Mouse (Mus musculus) limb, embryonic 14.5 days (tissue): ENCODE measurements at regions not wholly inside any gene's neighbourhood (a gene's known extent, or its start where the extent isn't known, plus 50 kb on each side); places are given as distances from the start of the nearest gene placed in this dataset.

Experiments used
- ATAC-seq: fragments of 200-750 bp; cut with Nextera tagmentation; 2 replicates; pipeline ENCODE4 v1.8.0; 2017; ENCODE audit warnings: low read depth, moderate number of reproducible peaks, moderate TSS enrichment; ENCODE audit not compliant: low FRiP score
- DNase-seq: peaks from one replicate; pipeline ENCODE4 v3.0.0-alpha.2; 2015; ENCODE audit warnings: low spot score
- H3K27ac ChIP-seq: fragments of 300-500 bp; sonication (generic); replicated peaks from 2 replicates; pipeline ENCODE4 v1.5.1; 2014; ENCODE audit warnings: low read depth, mild to moderate bottlenecking, low read length, moderate library complexity, mixed read lengths
- H3K27me3 ChIP-seq: fragments of 300-500 bp; sonication (generic); 2 replicates; pipeline ENCODE4 v1.6.1; 2014; ENCODE audit warnings: low read length, mixed read lengths; ENCODE audit not compliant: control insufficient read depth, insufficient read depth
- H3K36me3 ChIP-seq: fragments of 300-500 bp; sonication (generic); 2 replicates; pipeline ENCODE4 v1.6.1; 2014; ENCODE audit warnings: mild to moderate bottlenecking, low read length, moderate library complexity, mixed read lengths; ENCODE audit not compliant: control insufficient read depth, insufficient read depth
- H3K4me1 ChIP-seq: fragments of 300-500 bp; sonication (generic); 2 replicates; pipeline ENCODE4 v1.6.1; 2014; ENCODE audit warnings: antibody characterized with exemption, low read length, mixed read lengths; ENCODE audit not compliant: control insufficient read depth, insufficient read depth
- H3K4me2 ChIP-seq: fragments of 300-500 bp; sonication (generic); replicated peaks from 2 replicates; pipeline ENCODE4 v1.6.1; 2014; ENCODE audit warnings: low read depth, mild to moderate bottlenecking, low read length, moderate library complexity; ENCODE audit not compliant: severe bottlenecking
- H3K4me3 ChIP-seq: fragments of 300-500 bp; sonication (generic); replicated peaks from 2 replicates; pipeline ENCODE4 v1.5.1; 2014; ENCODE audit warnings: low read length
- H3K9ac ChIP-seq: fragments of 300-500 bp; sonication (generic); 2 replicates; pipeline ENCODE4 v1.6.1; 2014; ENCODE audit warnings: mild to moderate bottlenecking, low read depth, low read length, moderate library complexity; ENCODE audit not compliant: severe bottlenecking
- H3K9me3 ChIP-seq: fragments of 300-500 bp; sonication (generic); 2 replicates; pipeline ENCODE4 v1.6.1; 2016; ENCODE audit warnings: low read length; ENCODE audit not compliant: control insufficient read depth
- POLR2A ChIP-seq: fragments of 200-500 bp; IDR thresholded peaks from 2 replicates; pipeline ENCODE4 v1.8.0; 2012; ENCODE audit warnings: inconsistent platforms, mild to moderate bottlenecking, moderate library complexity, borderline replicate concordance; ENCODE audit not compliant: insufficient read depth, insufficient read length; ENCODE audit errors: extremely low read depth
- WGBS: fragments of 180-500 bp; shearing (Covaris S2); extraction: QIAGEN DNeasy Blood & Tissue Kit; methylation state at CpG from one replicate; pipeline ENCODE4 v1.1.7; 2014; 5-methylcytosine and 5-hydroxymethylcytosine counted together

DNA sequence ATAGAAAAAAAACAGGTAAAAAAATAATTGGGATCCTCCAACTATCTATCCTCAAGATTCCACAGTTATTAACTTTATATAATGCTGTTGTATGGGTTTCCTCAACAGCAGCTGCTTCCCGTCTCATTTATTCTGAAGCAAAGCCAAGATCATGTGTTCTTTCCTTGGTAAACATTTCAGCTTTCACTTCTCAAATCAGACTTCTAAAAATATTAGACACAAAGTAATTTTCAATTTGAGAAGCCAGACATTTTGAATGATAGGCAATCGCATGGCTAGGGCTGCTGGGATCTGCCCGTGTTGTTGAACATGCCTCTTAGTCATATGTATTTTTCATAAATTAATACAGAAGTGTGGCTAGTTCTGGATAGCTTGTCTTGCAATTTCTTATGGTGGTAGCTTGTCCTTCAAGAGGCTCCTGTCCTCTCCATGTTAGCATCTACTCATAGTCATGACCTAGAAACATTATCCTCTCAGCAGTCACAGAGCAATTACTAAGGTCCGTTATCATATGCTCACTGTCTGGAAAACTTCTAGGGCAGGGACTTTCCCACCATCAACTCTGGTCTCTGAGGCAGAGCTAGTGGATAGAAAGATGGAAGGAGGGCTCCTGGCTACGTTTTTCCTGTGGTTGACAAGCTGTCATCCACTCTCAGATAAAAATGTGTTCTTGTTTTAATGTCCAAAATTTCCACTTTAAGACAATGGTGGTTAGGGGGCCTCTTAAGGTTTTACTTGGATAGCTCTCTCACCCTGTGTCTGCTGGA, 274.6 kb upstream of the Nmur2 start:
- H3K9me3 ChIP-seq, result no peaks in the 10 kb centered on the region
- TF ChIP-seq POLR2A, result no peak
- H3K27me3 ChIP-seq, result no peaks in the 10 kb centered on the region
- DNase-seq (no peak), ATAC-seq (no peak)
- H3K4me2 ChIP-seq, result no peak overlapping the region
- no peaks in the 10 kb centered on the region for H3K36me3 ChIP-seq
- H3K27ac ChIP-seq, result no peak overlapping the region
- no peaks in the 10 kb centered on the region for H3K4me1 ChIP-seq
- no peak overlapping the region for H3K9ac ChIP-seq
- 79% methylated on average over 5 of the region's 5 CpGs for WGBS
- no peak overlapping the region for H3K4me3 ChIP-seq

DNA sequence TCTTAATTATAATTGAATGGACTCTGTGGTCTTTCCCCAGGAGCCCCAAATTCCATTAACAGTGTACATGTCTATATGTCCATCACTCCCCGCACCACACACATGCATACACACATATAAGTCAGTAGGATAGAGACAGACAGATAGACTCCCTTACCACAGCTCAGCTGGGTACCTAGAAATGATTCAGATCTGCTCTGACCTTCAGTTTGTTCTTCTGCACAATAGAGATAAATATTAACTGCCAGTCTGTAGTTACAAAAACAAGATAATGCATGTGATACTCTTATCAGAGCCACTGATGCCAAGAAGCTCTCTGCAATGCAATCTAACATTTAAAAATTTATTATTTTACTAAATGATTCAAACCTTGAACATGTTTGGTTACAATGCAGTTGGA, 268.7 kb upstream of the Nmur2 start:
- no peak for TF ChIP-seq POLR2A
- Histone ChIP-seq H3K27ac (no peak overlapping the region), H3K4me3 (no peak overlapping the region), H3K36me3 (no peaks in the 10 kb centered on the region), H3K9me3 (no peaks in the 10 kb centered on the region), H3K4me2 (no peak overlapping the region), H3K27me3 (no peaks in the 10 kb centered on the region), H3K4me1 (no peaks in the 10 kb centered on the region), H3K9ac (no peak overlapping the region)
- ATAC-seq, result no peak
- no peak for DNase-seq
- 90% methylated on average over 1 of the region's 1 CpGs for WGBS

DNA sequence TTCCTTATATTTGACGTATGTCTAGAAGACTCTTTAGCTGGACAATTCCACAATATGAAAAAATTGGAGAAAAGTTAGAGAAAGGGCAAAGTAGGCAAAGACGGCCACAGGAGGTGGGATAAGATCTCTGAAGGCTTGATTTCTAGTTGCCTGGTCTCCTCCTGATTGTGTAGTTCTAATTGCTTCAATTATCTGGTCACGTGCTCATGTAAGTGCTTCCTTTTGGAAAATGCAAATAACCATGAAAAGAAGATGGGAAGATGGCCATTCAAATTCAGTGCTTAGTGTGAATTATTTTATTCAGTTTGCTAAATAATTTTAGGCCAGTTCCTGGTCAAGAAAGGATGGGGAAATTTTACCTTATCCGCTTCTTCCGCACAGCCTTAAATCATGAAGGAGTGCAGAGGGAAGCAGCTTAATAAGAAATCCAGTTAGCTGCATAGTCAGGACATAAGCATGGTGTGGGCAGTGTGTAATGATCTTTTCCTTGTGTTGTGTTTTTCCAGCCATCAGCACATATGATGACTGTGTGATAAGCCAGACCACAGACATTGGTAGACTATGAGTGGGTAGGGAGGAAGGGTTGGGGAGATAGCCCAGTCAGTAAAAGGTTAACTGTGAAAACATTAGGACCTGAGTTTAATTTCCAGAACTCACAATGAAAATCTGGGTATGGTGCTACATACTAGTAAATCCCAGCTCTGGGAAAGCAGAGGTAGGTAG, 267.7 kb upstream of the Nmur2 start:
- WGBS, result 85% methylated on average over 5 of the region's 5 CpGs
- Histone ChIP-seq H3K9me3 (no peaks in the 10 kb centered on the region), H3K4me1 (no peaks in the 10 kb centered on the region), H3K4me2 (no peak overlapping the region), H3K27me3 (no peaks in the 10 kb centered on the region), H3K9ac (no peak overlapping the region), H3K4me3 (no peak overlapping the region), H3K27ac (no peak overlapping the region), H3K36me3 (no peaks in the 10 kb centered on the region)
- ATAC-seq (no peak), DNase-seq (no peak)
- TF ChIP-seq POLR2A, result no peak

DNA sequence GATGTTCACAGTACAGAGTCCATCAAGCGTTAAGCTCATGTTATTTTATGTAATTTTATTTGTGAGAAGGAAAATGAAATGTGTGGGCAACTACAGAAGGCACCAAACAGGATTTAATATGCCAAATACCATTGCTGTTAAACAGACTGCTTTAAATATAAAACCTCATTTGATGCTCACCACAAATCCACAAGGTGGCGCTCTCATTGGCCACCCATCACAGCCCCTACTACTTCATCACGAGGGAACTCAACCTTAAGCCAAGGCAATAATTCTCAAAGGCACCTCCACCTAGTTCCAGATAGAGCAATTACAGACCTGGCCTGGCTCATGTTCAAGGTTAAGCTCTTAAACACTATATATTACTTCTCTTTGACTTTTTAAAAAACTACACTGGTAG, 266.2 kb upstream of the Nmur2 start:
- WGBS, result 25% methylated on average over 3 of the region's 3 CpGs
- no peak for ATAC-seq
- no peak for DNase-seq
- Histone ChIP-seq H3K36me3 (no peaks in the 10 kb centered on the region), H3K4me1 (no peaks in the 10 kb centered on the region), H3K4me3 (no peak overlapping the region), H3K9ac (no peak overlapping the region), H3K27ac (no peak overlapping the region), H3K9me3 (no peaks in the 10 kb centered on the region), H3K27me3 (no peaks in the 10 kb centered on the region), H3K4me2 (no peak overlapping the region)
- no peak for TF ChIP-seq POLR2A

DNA sequence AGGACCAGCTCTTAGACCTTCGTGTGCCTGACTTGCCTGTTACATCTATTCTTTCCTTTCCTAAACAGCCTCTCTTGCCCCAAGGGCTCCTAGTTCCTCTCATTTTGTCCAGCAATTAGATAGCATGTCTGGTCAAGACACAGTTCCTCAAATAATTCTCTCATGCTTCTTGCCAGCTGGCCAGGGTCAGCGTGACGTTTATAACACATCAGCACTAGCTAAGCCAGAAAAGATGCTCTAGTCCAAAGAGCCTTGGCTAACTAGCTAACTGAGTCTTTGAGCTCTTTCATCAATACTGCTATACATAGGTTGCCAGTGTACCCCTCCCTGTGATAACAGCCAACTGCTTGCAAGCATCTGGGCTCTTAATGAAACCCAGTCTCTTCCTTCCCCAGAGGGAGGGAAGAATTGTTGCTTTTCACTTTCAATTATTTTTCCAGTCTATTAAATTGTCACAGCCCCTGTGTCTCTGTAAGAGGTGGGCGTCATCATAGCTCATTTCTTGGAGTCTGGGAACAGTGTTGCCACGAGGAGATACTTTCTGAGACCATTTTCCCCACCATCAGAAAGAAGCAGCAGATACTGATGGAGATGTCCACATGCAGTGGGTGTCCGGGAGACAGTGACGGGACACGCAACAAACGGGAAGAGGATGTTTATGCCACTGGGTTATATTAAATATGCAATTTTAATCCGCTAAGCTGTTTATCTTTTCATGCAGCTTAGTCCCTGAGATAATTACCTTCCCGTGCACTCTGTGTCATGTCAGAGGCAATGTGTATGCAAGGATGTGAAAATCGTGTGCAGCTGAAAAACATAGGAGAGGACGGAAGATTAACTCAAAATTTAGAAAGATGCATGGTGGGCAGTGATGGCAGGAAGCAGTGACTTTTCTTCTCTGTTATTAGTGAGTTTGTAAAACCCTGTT, 250.1 kb upstream of the Nmur2 start:
- DNase-seq, result no peak
- Histone ChIP-seq H3K4me3 (no peak overlapping the region), H3K9ac (no peak overlapping the region), H3K36me3 (no peaks in the 10 kb centered on the region), H3K9me3 (no peaks in the 10 kb centered on the region), H3K4me1 (no peaks in the 10 kb centered on the region), H3K27me3 (no peaks in the 10 kb centered on the region), H3K27ac (no peak overlapping the region), H3K4me2 (no peak overlapping the region)
- WGBS, result 77% methylated on average over 13 of the region's 13 CpGs
- no peak for TF ChIP-seq POLR2A
- no peak for ATAC-seq
